Mouse (Mus musculus) kidney, postnatal 0 days (tissue): ENCODE measurements around the gene Tmem95. TPM values are rescaled to one million over a fixed set of nuclear protein-coding genes. Genes with fewer than 3 reads are reported as not detected.
A peak's percentile ranks its signal among the peaks of the same experiment; 100 is the strongest.

ENCODE experiments used
- ATAC-seq: fragments of 200-750 bp; cut with Nextera tagmentation; replicated peaks from 2 replicates; pipeline ENCODE4 v1.8.0; 2017; ENCODE audit warnings: low read depth, moderate number of reproducible peaks, moderate TSS enrichment, moderate library complexity; ENCODE audit not compliant: low FRiP score
- DNase-seq: peaks from one replicate; pipeline ENCODE4 v3.0.0-alpha.2; 2016; ENCODE audit warnings: low spot score
- H3K27ac ChIP-seq: fragments of 300-500 bp; sonication (generic); 2 replicates; pipeline ENCODE4 v1.5.1; 2014; ENCODE audit warnings: mild to moderate bottlenecking
- H3K27me3 ChIP-seq: fragments of 300-500 bp; sonication (generic); 2 replicates; pipeline ENCODE4 v1.6.1; 2014; ENCODE audit warnings: low read length, mixed read lengths; ENCODE audit not compliant: insufficient read depth
- H3K36me3 ChIP-seq: fragments of 300-500 bp; sonication (generic); 2 replicates; pipeline ENCODE4 v1.6.1; 2014; ENCODE audit warnings: low read length, mixed read lengths; ENCODE audit not compliant: insufficient read depth
- H3K4me1 ChIP-seq: fragments of 300-500 bp; sonication (generic); replicated peaks from 2 replicates; pipeline ENCODE4 v1.6.1; 2014; ENCODE audit warnings: antibody characterized with exemption, low read length, mixed read lengths; ENCODE audit not compliant: insufficient read depth
- H3K4me2 ChIP-seq: fragments of 300-500 bp; sonication (generic); 2 replicates; pipeline ENCODE4 v1.6.1; 2014; ENCODE audit warnings: mild to moderate bottlenecking, low read length, moderate library complexity, mixed read lengths
- H3K4me3 ChIP-seq: fragments of 300-500 bp; sonication (generic); replicated peaks from 2 replicates; pipeline ENCODE4 v1.5.1; 2014; ENCODE audit warnings: low read depth, low read length
- H3K9ac ChIP-seq: fragments of 300-500 bp; sonication (generic); 2 replicates; pipeline ENCODE4 v1.6.1; 2014; ENCODE audit warnings: low read depth, low read length
- H3K9me3 ChIP-seq: fragments of 300-500 bp; sonication (generic); replicated peaks from 2 replicates; pipeline ENCODE4 v1.6.1; 2016; ENCODE audit warnings: low read length, inconsistent platforms, mixed read lengths
- CTCF ChIP-seq: IDR thresholded peaks from 2 replicates; pipeline ENCODE4 v1.5.1; 2016; ENCODE audit warnings: antibody characterized with exemption, low read depth, mild to moderate bottlenecking, moderate library complexity
- WGBS: fragments of 180-500 bp; shearing (Covaris S2); extraction: QIAGEN DNeasy Blood & Tissue Kit; methylation state at CpG from one replicate; pipeline ENCODE4 v1.1.7; 2014; 5-methylcytosine and 5-hydroxymethylcytosine counted together
- polyA plus RNA-seq: library from polyadenylated mRNA; unstranded; fragments of >200 nt; fragmentation: Nextera tagmentation; extraction: Ambion mirVana; gene quantifications from 2 replicates; pipeline ENCODE4 v1.2.1, GENCODE M21; 2015

The Tmem95 gene
- polyA plus RNA-seq, 1 experiment from 2014 or later, result not detected

- H3K4me3 ChIP-seq, result no peak overlapping the region
- no peaks in the 10 kb centered on the region for H3K36me3 ChIP-seq
- no peak overlapping the region for H3K9ac ChIP-seq
- no peak for ATAC-seq
- no peak overlapping the region for H3K27ac ChIP-seq
- 72% methylated on average over 4 of the region's 4 CpGs for WGBS
- no peaks in the 10 kb centered on the region for H3K27me3 ChIP-seq
- peaks cover 22% of the 10 kb centered on the region for H3K4me1 ChIP-seq
- peak; percentile 58 for TF ChIP-seq CTCF
- H3K4me2 ChIP-seq, result no peak overlapping the region
- DNase-seq, result no peak
- no peaks in the 10 kb centered on the region for H3K9me3 ChIP-seq
Observed at GRCm38 (mm10) chr11:69883066-69883465, 5.2 kb upstream of the Tmem95 start.

- ATAC-seq, result peak; percentile 2; the same call in 1 of the 2 replicates
- DNase-seq, result no peak
- Histone ChIP-seq H3K27me3 (no peaks in the 10 kb centered on the region), H3K27ac (peak overlapping the region; percentile 91), H3K9me3 (no peaks in the 10 kb centered on the region), H3K4me1 (peaks cover 27% of the 10 kb centered on the region), H3K4me2 (peak overlapping the region; percentile 82), H3K9ac (peak overlapping the region; percentile 59), H3K4me3 (peak overlapping the region; percentile 46), H3K36me3 (no peaks in the 10 kb centered on the region)
- 53% methylated on average over 21 of the region's 21 CpGs for WGBS
- TF ChIP-seq CTCF, result no peak
Observed at GRCm38 (mm10) chr11:69881787-69882670, 4.2 kb upstream of the Tmem95 start.

GRCm38 (mm10) chr11:69880853-69881603 is 3.2 kb upstream of the Tmem95 start, which contains the start of gene Kctd11:
Kctd11 (minus strand) TSS chr11:69881406.
- Histone ChIP-seq H3K4me1 (peaks cover 27% of the 10 kb centered on the region), H3K9ac (peak within 1 kb of the TSS; percentile 59), H3K4me2 (peak within 1 kb of the TSS; percentile 82), H3K27me3 (no peaks in the 10 kb centered on the region), H3K36me3 (no peaks in the 10 kb centered on the region), H3K9me3 (no peaks in the 10 kb centered on the region), H3K27ac (peak within 1 kb of the TSS; percentile 91), H3K4me3 (peak within 1 kb of the TSS; percentile 46)
- TF ChIP-seq CTCF, result peak; percentile 63
- WGBS, result under 1% methylated on average over 46 of the region's 46 CpGs
- peak; percentile 87 for ATAC-seq
- peak; percentile 93 for DNase-seq

- ATAC-seq (peak; percentile 38; the same call in 1 of the 2 replicates), DNase-seq (peak; percentile 92)
- TF ChIP-seq CTCF, result peak; percentile 82
- H3K9me3 ChIP-seq, result no peaks in the 10 kb centered on the region
- H3K4me1 ChIP-seq, result peaks cover 27% of the 10 kb centered on the region
- H3K27ac ChIP-seq, result peak overlapping the region; percentile 91
- peak overlapping the region; percentile 59 for H3K9ac ChIP-seq
- peak overlapping the region; percentile 46 for H3K4me3 ChIP-seq
- H3K4me2 ChIP-seq, result peak overlapping the region; percentile 82
- no peaks in the 10 kb centered on the region for H3K27me3 ChIP-seq
- no peaks in the 10 kb centered on the region for H3K36me3 ChIP-seq
- WGBS, result under 1% methylated on average over 18 of the region's 18 CpGs
Observed at GRCm38 (mm10) chr11:69880506-69880852, 2.7 kb upstream of the Tmem95 start.

- peak overlapping the region; percentile 82 for H3K4me2 ChIP-seq
- peak overlapping the region; percentile 42; the same call in 1 of the 2 replicates for H3K27ac ChIP-seq
- DNase-seq (no peak), ATAC-seq (no peak)
- H3K36me3 ChIP-seq, result no peaks in the 10 kb centered on the region
- H3K27me3 ChIP-seq, result no peaks in the 10 kb centered on the region
- no peak for TF ChIP-seq CTCF
- no peaks in the 10 kb centered on the region for H3K9me3 ChIP-seq
- peaks cover 27% of the 10 kb centered on the region for H3K4me1 ChIP-seq
- WGBS, result 49% methylated on average over 15 of the region's 15 CpGs
- peak overlapping the region; percentile 46 for H3K4me3 ChIP-seq
- H3K9ac ChIP-seq, result peak overlapping the region; percentile 59
Observed at GRCm38 (mm10) chr11:69879711-69880110, 1.9 kb upstream of the Tmem95 start.

- Histone ChIP-seq H3K4me1 (peaks cover 27% of the 10 kb centered on the region), H3K36me3 (no peaks in the 10 kb centered on the region), H3K4me2 (peak overlapping the region; percentile 82), H3K9ac (peak overlapping the region; percentile 59; the same call in 1 of the 2 replicates), H3K27me3 (no peaks in the 10 kb centered on the region), H3K27ac (no peak overlapping the region), H3K4me3 (peak overlapping the region; percentile 46), H3K9me3 (no peaks in the 10 kb centered on the region)
- DNase-seq (no peak), ATAC-seq (no peak)
- WGBS, result 80% methylated on average over 6 of the region's 6 CpGs
- no peak for TF ChIP-seq CTCF
Observed at GRCm38 (mm10) chr11:69878952-69879351, 1.1 kb upstream of the Tmem95 start.
